Mouse (Mus musculus) embryo, embryonic 10 days (tissue): ENCODE results near the gene Tulp4.

Source experiments
- DNase-seq: peaks from one replicate; pipeline ENCODE4 v3.0.0-alpha.2; 2015; ENCODE audit warnings: low spot score

Tulp4 gene

DNA sequence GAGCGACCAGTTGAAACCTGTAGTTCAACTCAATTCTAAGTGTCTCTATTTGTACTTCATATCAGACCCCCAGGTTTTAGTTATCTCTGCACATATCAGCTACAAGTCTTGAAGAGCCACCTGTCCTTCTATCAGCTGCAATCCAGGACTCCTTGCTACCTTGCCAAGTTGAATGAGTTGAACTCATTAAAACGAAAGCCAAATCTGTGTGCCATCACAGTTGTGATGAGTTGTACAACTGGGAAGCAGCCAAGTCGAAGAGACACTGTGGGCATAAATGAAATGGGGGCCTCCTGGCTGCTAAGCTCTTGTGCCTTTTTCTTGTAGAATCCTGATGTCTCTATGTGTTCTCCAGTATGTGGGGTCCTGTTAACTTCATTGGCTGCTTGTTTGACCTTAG lies 19.2 kb downstream of the Tulp4 start:
- no peak for DNase-seq

DNA sequence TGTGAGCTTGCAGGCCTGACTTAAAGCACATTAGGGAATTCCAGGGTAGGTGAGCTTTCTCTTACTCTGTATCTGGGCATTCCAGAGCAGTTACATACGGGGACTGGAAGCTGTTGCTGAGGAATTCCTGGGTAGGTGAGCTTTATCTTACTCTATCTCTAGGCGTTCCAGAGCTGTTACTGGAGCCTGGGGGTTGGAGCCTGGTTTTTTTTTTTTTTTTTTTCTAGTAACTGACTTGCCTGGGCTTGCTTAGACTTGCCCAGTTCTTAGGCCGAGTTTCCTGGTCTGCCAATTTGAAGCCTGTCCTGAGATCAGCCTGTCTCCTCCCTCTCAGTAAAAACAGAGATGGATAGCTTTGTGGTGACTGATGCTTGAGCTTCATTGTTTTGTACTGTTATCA lies 21.8 kb downstream of the Tulp4 start:
- DNase-seq: no peak

- DNase-seq: no peak
These were observed 23.1 kb downstream of the Tulp4 start for GRCm38 (mm10) chr17:6129361-6129760.

DNA sequence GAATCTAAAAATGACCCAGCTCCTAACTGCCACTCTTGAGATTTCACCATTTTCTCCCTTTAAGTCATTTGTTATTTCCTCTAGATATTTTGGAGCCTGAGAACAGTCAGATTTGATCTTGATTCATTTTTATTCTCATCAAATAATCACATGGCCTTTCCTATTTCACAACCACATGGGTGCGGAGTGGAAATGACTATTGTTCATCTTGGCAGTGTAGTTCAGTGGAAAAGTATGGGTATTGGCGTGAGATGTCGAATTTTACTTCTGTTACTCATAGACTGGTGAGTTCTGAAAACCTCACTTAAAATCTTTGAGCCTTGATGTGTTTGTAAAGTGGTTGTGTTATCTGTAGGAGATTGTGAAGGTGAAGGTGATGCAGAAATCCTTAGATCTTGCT lies 24.8 kb downstream of the Tulp4 start:
- no peak for DNase-seq

DNA sequence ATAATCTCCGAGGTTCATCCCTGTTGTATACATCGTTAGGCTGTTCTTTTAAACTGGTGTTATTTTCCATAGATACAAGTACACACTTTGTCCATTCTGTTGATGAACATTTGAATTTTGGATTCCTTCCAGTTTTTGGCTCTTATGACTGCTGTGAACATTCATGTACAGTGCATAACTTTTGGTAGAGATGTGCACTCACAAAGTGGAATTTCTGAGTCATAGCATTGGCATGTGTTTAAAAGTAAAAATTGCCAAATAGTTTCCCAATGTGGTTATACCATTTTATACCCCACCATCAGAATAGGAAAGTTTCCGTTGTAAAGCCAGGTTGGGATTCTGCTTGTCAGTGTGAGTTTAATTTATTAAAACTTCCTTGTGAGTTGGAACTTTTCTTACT lies 34.6 kb downstream of the Tulp4 start:
- no peak for DNase-seq

- no peak for DNase-seq
These were observed 35.1 kb downstream of the Tulp4 start for GRCm38 (mm10) chr17:6141344-6141743.

- DNase-seq: no peak
These were observed 39.0 kb downstream of the Tulp4 start for GRCm38 (mm10) chr17:6145244-6145643.

GRCm38 (mm10) chr17:6152941-6153340 lies 46.7 kb downstream of the Tulp4 start:
- DNase-seq: no peak

DNA sequence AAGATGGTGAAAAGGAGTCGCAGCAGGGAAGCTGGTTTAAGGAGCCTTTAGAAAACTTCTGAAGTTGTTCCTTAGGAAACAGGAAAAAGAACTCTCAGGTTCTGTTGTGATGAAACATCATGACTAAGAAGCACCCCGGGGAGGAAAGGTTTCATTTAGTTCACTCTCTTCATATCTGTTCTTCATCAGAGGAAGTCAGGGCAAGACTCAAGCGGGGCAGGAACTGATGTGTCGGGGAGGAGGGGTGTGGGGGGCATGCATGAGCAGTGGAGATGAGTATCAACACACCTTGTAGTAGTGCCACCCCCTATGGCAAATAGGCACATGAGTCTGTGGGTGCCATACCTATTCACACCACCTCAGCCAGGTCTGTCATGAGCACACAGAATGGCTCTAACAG lies 47.3 kb downstream of the Tulp4 start:
- no peak for DNase-seq

GRCm38 (mm10) chr17:6154366-6154765 lies 48.1 kb downstream of the Tulp4 start:
- no peak for DNase-seq

DNA sequence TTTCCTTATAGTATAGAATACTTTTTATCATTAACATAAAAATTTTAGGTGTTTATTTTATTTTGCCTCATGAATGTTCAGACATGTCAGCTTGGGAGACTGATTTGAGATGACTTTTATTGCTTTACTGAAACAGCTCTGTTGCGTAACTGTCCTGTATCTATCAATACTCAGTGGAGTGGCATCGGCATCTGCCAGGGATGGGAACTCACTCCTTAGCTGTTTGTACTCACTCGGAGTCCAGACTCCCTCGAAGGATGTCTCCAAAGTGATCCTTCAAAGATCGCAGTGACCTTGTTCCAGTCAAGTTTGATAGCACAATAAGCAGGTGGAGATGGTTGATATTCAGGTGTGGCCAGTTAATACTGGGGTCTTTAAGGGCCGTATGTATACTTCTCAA lies 54.3 kb downstream of the Tulp4 start:
- DNase-seq: no peak

DNA sequence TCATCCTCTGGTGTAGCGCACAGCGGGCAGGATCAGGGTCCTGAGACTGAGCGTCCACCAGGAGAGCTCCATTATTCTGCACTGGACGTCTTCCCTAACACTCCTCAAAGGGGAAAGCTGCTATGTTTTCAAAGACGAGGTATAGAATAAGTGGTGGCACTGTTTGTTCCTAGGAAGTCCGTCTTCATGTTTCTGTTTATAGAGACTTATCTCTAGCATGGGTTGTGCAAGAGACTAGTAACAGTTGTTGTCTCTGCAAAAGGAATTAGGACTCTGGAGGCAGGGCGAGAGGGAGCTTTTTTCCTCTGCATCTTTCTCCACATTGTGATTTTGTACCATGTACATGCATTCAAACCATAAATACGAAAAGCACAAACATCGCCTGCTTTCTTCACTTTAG lies 55.7 kb downstream of the Tulp4 start:
- DNase-seq: no peak

GRCm38 (mm10) chr17:6162761-6163160 lies 56.5 kb downstream of the Tulp4 start:
- DNase-seq: no peak

DNA sequence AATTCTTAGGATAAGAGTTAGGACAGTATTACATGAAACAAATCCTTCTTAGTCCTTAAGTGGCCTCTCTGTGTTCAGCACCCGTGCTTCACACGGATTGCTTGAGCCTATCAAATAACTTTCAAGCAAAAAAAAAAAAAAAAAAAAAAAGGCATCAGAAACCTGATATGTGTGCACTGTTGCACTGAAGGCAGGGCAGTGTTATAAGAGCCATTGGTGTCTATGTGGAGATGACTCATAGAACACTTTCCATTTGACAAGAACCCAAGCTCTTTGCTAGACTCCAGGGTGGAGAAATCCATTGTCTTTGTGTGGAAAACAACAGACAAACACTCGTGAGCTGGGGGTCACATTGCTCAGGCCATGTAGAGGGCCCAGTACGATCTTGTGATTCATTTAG lies 58.7 kb downstream of the Tulp4 start:
- DNase-seq: no peak

GRCm38 (mm10) chr17:6172440-6172839 lies 66.2 kb downstream of the Tulp4 start:
- DNase-seq: no peak

GRCm38 (mm10) chr17:6172926-6173690 lies 66.9 kb downstream of the Tulp4 start:
- DNase-seq: peak; percentile 26

- DNase-seq: no peak
These were observed 68.3 kb downstream of the Tulp4 start for GRCm38 (mm10) chr17:6174574-6174973.

DNA sequence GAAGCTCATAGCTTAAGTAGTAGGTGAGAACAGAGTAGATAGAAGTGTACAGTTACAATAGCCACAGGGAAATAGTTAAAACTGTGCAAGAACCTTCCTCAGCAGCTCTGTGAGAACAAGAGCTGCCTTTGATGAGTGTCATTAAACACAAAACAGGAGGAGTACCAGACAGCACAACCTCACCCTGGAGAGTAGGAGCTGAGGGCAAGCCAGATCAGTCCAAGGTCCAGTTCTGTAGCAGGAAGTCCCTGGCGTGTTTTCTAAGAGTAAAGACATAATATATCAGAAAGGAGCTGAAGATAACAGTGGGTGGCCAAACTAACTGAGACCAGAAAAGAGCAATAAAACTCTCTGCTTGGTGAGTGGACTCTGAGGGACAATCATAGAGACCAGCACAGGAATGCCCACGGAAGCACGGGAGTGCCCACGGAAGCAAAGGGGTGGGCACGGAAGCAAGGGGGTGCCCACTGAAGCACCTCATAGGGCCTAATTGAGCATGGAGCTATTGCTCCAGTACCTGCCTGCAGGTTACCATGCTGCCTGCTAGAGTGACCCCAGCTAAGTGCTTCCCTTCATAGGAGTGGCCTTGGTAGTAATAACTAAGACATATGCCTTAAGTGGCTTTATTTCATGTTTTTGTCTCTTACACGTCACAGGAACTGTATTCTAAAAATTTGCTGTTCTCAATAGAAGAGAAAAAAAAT lies 72.5 kb downstream of the Tulp4 start:
- DNase-seq: no peak

DNA sequence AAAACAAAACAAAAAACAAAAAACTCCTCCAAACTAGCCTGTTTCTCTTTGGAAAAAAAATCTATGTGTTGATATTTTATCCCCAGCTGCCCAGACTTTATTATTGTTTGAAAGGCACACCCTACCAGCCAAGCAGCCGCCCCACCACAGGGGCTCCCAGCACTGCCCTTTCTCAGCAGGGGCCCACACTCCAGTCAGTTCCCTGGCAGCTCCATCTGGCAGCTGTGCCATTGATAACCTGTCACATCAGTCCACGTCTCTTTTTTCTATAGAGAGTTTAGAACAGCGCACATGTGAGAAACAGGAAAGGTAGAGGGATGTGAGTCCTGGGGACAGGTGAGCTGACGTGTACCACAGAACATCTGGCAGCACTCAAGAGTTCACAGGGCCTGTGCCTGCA lies 73.2 kb downstream of the Tulp4 start:
- no peak for DNase-seq

GRCm38 (mm10) chr17:6180421-6180820 lies 74.2 kb downstream of the Tulp4 start:
- DNase-seq: no peak

GRCm38 (mm10) chr17:6182715-6183114 lies 76.5 kb downstream of the Tulp4 start:
- DNase-seq: no peak

DNA sequence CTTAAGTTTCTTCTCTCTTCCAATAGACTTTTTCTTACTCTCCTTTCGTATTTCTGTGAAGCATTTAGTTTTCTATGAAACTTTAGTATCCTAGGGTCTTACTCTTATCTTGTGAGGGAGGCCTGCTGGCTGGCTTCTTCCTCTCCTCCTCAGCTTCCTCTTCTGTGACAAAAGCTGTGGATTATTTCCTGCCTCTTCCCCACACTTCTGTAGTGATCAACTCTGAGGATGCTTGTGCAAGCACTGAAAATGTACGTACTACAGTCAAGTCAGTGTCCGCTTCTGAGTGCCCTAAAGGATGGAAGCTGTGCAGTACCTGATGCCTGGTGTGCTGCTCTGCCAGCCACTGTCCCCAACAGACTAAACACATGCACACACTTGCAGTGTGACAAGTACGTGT lies 80.4 kb downstream of the Tulp4 start:
- no peak for DNase-seq

DNA sequence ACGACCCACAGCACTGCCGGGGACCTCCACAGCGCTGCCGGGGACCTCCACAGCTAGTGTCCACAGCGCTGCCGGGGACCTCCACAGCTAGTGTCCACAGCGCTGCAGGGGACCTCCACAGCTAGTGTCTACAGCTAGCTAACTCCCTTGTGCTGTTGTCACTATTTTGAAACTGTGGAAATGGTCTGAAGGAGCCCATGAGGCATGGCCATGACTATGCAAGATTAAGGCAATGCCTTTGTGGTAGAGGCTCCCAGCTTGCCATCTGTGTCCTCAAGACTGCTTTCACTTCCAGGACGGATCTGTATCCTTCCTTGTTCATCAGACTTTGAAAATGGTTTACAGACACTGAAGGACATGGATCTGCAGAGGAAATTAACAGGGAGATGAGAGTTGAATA lies 80.9 kb downstream of the Tulp4 start:
- DNase-seq: no peak

- no peak for DNase-seq
These were observed 83.0 kb downstream of the Tulp4 start for GRCm38 (mm10) chr17:6189207-6189606.
